Mouse (Mus musculus): ENCODE measurements at regions not wholly inside any gene's neighbourhood (a gene's known extent, or its start where the extent isn't known, plus 50 kb on each side); places are given as distances from the start of the nearest gene placed in this dataset.
A peak's percentile ranks its signal among the peaks of the same experiment; 100 is the strongest.

DNA sequence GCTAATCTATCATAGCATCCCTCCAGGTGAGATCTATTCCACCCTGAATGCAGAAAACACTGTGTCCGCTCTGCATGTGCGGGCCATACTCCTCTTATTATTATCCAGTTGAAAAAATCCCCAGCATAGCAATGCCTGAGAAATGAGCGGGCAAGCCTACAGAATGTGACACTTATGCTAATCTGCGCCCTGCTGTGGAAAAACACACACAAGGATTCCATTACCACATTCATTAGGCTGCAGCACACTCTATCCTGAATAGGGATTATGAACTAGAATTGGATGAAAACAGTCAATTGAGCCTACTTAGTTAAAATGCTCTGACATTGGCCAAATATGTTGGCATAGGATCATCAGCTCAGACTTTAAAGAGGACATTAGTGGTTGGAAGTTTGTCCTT is 99.5 kb upstream of the Meis1 start:
- ATAC-seq (ENCODE audit: insufficient read depth, low FRiP score, low read depth) = no peak
- H3K9me3 ChIP-seq = no peaks in the 10 kb centered on the region
- no peak overlapping the region for H3K27ac ChIP-seq
- H3K4me1 ChIP-seq = 0 out of 2 replicates have a peak, but pooled peaks cover 5% of the 10 kb centered on the region
- H3K4me2 ChIP-seq = no peak overlapping the region
- WGBS = 88% methylated on average over 4 of the region's 4 CpGs
- no peaks in the 10 kb centered on the region for H3K27me3 ChIP-seq (replicated peaks)
- H3K4me3 ChIP-seq (replicated peaks) = no peak overlapping the region
- H3K9ac ChIP-seq = no peak overlapping the region
- H3K36me3 ChIP-seq = no peaks in the 10 kb centered on the region

DNA sequence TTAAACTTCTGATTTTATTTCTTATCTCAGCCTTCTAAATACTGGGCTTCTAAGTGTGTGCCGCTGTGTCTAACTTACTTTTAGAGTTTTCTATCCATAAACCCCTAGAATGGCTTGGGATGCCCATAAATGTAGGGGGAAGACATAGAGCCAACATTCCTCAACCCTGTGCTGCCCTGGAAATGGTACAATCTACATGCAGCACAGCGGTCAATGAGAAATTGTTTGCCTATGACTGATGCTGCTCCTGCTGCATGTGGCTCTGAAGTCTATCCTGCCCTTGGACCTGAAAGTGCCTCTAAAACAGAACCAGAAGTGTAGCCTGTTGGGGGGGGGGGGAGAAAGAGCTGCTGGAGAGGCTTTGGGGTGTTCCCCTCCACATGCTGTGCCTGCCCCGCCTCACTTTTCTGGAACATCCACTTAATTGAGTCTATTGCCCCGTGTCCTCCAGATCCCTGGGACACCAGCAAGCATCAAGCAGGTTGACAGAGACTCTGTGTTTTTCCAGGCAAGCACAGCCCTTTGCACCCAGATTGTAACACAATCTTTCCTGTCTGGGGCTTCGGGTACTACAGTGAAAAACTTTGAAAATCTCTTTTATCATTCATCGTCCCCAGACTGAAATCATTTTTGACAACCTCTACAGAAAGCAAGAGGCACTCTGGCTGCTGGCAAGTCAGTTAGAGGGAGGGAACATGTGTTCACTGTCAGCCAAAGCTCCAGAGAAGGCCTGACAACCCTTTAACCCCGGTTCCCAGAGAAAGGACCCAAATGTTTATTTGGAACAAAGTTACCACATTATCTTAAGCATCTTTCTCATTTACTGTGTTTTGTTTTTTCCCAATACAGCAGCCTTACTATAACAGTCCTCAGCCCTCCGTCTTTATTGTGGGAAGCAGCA is 101.4 kb upstream of the Meis1 start:
- 0 out of 2 replicates have a peak, but pooled peaks cover 5% of the 10 kb centered on the region for H3K4me1 ChIP-seq
- no peaks in the 10 kb centered on the region for H3K27me3 ChIP-seq (replicated peaks)
- H3K27ac ChIP-seq = 0 out of 2 replicates have a peak overlapping the region, but pooled peaks have one; percentile 9
- 42% methylated on average over 8 of the region's 8 CpGs for WGBS
- H3K9me3 ChIP-seq = no peaks in the 10 kb centered on the region
- no peak overlapping the region for H3K9ac ChIP-seq
- H3K4me2 ChIP-seq = no peak overlapping the region
- no peak overlapping the region for H3K4me3 ChIP-seq (replicated peaks)
- H3K36me3 ChIP-seq = no peaks in the 10 kb centered on the region
- peak; percentile 43; the same call in 1 of the 2 replicates for ATAC-seq (ENCODE audit: insufficient read depth, low FRiP score, low read depth)

DNA sequence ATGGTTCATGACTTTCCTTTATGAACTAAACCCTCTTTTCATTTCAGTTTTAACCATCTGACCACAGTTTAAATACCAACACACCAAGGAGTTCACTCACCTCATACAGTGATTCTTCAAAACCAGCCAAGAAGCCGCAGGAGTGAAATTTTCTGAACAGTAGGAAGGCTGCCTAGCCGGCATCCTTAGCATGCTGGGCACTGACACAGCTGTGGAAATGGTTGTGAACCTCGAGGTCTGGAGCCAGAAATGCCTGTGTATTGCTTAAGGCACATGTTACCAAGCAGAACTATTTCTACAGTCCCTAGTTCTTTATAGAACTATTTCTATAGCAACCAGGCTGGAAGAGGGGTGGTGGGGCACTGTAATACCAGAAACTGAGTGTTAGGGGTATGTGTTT is 102.1 kb upstream of the Meis1 start:
- H3K27me3 ChIP-seq (replicated peaks) = no peaks in the 10 kb centered on the region
- H3K9ac ChIP-seq = no peak overlapping the region
- no peaks in the 10 kb centered on the region for H3K9me3 ChIP-seq
- H3K4me1 ChIP-seq = 0 out of 2 replicates have a peak, but pooled peaks cover 5% of the 10 kb centered on the region
- 0 out of 2 replicates have a peak overlapping the region, but pooled peaks have one; percentile 9 for H3K27ac ChIP-seq
- H3K4me3 ChIP-seq (replicated peaks) = no peak overlapping the region
- no peak for ATAC-seq (ENCODE audit: insufficient read depth, low FRiP score, low read depth)
- no peak overlapping the region for H3K4me2 ChIP-seq
- no peaks in the 10 kb centered on the region for H3K36me3 ChIP-seq
- WGBS = 39% methylated on average over 3 of the region's 3 CpGs

DNA sequence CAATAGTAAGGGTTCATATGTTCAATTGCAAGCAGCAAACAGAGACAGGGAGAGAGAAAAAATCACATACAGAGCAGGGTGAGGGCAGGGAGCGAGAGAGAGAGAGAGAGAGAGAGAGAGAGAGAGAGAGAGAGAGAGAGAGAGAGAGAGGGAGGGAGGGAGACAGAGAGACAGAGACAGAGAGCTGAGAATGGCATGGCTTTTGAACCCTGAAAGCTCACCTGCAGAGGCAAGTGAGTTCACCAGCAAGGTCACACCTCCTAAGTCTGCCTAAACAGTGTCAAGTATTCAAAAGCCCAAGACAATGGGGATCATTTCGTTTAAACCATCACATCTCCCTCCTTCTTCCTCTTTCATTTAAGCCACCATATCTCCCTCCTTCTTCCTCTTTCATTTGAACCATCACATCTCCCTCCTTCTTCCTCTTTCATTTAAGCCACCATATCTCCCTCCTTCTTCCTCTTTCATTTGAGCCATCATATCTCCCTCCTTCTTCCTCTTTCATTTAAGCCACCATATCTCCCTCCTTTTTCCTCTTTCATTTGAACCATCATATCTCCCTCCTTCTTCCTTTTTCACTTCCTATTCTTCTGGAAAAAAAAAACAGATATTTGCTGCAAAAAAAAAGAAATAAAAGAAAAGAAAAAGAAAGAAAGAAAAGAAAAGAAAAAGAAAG is 116.7 kb upstream of the Meis1 start:
- 52% methylated on average over 2 of the region's 2 CpGs for WGBS
- H3K4me2 ChIP-seq = no peak overlapping the region
- no peak overlapping the region for H3K4me3 ChIP-seq (replicated peaks)
- no peaks in the 10 kb centered on the region for H3K27me3 ChIP-seq (replicated peaks)
- H3K9ac ChIP-seq = no peak overlapping the region
- H3K4me1 ChIP-seq = no peaks in the 10 kb centered on the region
- no peak overlapping the region for H3K27ac ChIP-seq
- no peak for ATAC-seq (ENCODE audit: insufficient read depth, low FRiP score, low read depth)
- no peaks in the 10 kb centered on the region for H3K9me3 ChIP-seq
- H3K36me3 ChIP-seq = no peaks in the 10 kb centered on the region

DNA sequence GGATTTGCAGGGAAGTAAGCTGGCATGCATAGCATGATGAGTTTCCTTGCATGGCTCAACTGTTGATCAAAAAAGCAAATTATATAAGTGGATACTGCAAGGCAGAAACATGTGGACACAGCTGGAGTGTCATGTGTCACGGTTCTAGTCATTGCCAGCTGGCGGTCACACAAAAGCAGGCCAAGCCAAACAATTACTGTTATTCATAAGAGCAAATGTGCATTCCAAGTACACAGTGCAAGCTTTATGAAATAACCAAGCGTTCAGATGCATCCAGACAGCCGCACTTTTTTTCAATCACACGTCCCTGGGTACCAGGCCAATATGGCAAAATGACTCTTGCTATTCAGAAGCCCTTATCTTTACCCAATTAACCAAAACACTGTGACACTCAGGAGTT is 119.6 kb upstream of the Meis1 start:
- Histone ChIP-seq H3K4me2 (no peak overlapping the region), H3K9me3 (no peaks in the 10 kb centered on the region), H3K4me1 (no peaks in the 10 kb centered on the region), H3K9ac (no peak overlapping the region), H3K4me3 (replicated peaks) (no peak overlapping the region), H3K27me3 (replicated peaks) (no peaks in the 10 kb centered on the region), H3K36me3 (no peaks in the 10 kb centered on the region), H3K27ac (no peak overlapping the region)
- WGBS = 54% methylated on average over 5 of the region's 5 CpGs
- ATAC-seq (ENCODE audit: insufficient read depth, low FRiP score, low read depth) = peak; percentile 27; the same call in 1 of the 2 replicates

DNA sequence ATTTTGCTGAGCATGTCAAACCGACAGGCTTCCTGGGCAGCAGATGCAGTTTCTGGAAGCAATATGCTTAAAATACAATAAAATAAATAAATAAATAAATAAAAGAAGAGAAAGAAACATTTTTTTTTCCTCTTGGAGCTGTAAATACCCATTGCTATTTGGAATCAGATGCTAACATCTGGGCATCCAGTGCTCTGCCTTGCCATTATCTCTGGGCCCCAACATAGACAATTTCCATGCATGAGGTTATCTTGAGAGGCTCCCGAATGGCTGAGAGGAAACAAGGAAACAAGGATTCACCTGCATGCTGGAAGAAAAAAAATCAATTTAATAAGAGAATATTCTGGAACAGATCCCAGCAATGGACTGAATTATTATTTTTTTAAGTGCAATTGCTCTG is 120.0 kb upstream of the Meis1 start:
- H3K9me3 ChIP-seq = no peaks in the 10 kb centered on the region
- no peaks in the 10 kb centered on the region for H3K27me3 ChIP-seq (replicated peaks)
- no peak overlapping the region for H3K9ac ChIP-seq
- WGBS = 68% methylated on average over 2 of the region's 2 CpGs
- ATAC-seq (ENCODE audit: insufficient read depth, low FRiP score, low read depth) = no peak
- no peak overlapping the region for H3K4me2 ChIP-seq
- H3K4me1 ChIP-seq = no peaks in the 10 kb centered on the region
- no peaks in the 10 kb centered on the region for H3K36me3 ChIP-seq
- no peak overlapping the region for H3K27ac ChIP-seq
- H3K4me3 ChIP-seq (replicated peaks) = no peak overlapping the region

DNA sequence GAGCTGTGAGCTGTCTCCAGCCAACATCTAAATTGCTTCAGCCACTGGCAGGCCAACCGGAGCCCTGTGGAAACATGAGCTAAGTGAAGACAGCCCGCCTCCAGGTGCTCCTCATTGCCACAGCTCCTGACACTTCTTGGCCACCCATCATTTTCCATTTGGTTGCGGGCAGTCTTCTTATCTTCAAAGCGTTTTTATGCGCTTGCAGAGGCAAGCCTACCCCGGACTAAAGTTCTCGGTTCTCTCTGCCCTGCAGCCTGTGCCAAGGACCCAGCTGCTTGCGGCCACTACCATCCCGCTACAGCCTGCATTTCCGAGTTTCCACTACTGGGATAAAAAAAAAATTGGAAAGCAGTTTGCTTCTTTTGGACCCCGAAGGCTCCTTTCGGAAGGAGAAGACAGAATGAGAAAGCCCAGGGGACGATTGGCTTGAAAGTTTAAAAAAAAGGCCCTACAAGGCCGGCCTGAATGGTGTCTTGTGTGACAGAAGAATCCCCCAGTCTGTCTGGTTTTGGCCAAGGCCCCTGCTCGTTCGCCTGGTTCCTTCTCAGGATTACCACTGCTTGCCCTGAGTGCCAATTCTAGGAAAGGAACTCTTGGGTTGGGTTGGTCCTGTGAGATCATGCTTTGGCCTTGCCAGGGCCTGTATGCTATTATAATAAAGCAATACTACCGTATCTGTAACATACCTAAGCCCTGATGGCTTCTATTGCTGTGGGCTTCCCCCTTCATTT is 124.6 kb upstream of the Meis1 start:
- WGBS = 70% methylated on average over 17 of the region's 17 CpGs
- ATAC-seq (ENCODE audit: insufficient read depth, low FRiP score, low read depth) = no peak
- Histone ChIP-seq H3K4me1 (no peaks in the 10 kb centered on the region), H3K27me3 (replicated peaks) (no peaks in the 10 kb centered on the region), H3K4me2 (no peak overlapping the region), H3K9ac (no peak overlapping the region), H3K27ac (no peak overlapping the region), H3K9me3 (no peaks in the 10 kb centered on the region), H3K4me3 (replicated peaks) (no peak overlapping the region), H3K36me3 (no peaks in the 10 kb centered on the region)

DNA sequence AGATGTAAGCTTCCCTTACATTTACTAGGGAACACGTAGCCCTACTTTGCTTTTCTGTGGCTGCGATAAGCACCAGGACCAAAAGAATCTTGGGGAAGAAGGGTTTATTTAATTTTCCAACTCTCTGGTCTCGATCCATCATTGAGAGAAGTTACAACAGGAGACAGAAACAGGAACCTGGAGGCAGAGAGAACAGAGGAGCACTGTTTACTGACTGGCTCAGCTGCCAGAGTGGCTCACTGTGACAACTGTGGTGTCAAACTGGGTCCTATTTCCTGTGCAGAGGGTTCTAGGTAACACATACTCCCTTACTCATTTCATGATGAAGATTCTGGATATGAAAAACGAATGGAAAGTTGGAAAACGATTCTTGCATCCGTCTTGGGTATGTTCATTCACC is 125.7 kb upstream of the Meis1 start:
- no peak overlapping the region for H3K9ac ChIP-seq
- H3K9me3 ChIP-seq = no peaks in the 10 kb centered on the region
- no peaks in the 10 kb centered on the region for H3K27me3 ChIP-seq (replicated peaks)
- no peak overlapping the region for H3K27ac ChIP-seq
- H3K4me3 ChIP-seq (replicated peaks) = no peak overlapping the region
- 78% methylated on average over 6 of the region's 6 CpGs for WGBS
- H3K36me3 ChIP-seq = no peaks in the 10 kb centered on the region
- no peak overlapping the region for H3K4me2 ChIP-seq
- H3K4me1 ChIP-seq = no peaks in the 10 kb centered on the region
- ATAC-seq (ENCODE audit: insufficient read depth, low FRiP score, low read depth) = no peak

DNA sequence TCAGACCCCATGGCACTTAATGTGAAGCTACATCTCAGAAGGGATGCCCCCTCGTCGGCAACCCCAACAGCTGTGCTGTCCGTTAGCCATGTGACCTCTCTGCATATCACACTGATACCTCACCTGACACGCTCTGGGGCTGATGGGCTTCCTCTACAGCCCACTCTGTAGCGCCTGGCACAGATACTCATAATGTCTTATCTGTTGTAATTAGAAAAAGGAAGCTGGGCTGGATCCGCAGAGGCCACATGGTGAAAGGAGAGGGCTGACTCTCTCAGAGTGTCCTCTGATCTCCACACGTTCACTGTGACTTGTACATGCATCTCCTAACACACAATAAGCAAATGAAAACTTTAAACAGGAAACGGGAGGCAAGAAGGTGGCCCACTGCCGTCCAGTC is 126.5 kb upstream of the Meis1 start:
- Histone ChIP-seq H3K4me3 (replicated peaks) (no peak overlapping the region), H3K4me2 (no peak overlapping the region), H3K9ac (no peak overlapping the region), H3K9me3 (no peaks in the 10 kb centered on the region), H3K27ac (no peak overlapping the region), H3K36me3 (no peaks in the 10 kb centered on the region), H3K27me3 (replicated peaks) (no peaks in the 10 kb centered on the region), H3K4me1 (no peaks in the 10 kb centered on the region)
- 75% methylated on average over 9 of the region's 9 CpGs for WGBS
- no peak for ATAC-seq (ENCODE audit: insufficient read depth, low FRiP score, low read depth)

DNA sequence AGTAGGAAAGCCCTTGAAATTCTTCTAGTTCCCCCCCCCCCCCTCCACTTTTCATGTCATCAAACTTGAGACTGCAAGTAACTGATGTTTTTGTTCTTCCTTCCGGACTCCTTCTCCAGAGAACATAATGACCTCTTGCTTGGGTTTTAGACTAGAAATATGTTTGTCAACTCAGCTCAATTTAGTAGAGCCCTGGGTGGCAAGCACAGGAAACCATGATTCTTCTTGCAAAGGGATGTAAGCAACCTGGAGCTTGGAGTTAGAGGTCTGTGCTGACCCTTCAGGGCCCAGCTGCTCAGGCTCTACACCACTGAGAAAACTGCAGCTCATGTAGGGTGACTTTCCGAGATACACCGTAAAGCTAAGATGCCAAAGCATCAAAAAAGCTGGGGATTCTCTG is 127.2 kb upstream of the Meis1 start:
- Histone ChIP-seq H3K27me3 (replicated peaks) (no peaks in the 10 kb centered on the region), H3K4me2 (no peak overlapping the region), H3K4me1 (no peaks in the 10 kb centered on the region), H3K9ac (no peak overlapping the region), H3K4me3 (replicated peaks) (no peak overlapping the region), H3K9me3 (no peaks in the 10 kb centered on the region), H3K27ac (no peak overlapping the region), H3K36me3 (no peaks in the 10 kb centered on the region)
- no peak for ATAC-seq (ENCODE audit: insufficient read depth, low FRiP score, low read depth)
- 72% methylated on average over 3 of the region's 3 CpGs for WGBS

DNA sequence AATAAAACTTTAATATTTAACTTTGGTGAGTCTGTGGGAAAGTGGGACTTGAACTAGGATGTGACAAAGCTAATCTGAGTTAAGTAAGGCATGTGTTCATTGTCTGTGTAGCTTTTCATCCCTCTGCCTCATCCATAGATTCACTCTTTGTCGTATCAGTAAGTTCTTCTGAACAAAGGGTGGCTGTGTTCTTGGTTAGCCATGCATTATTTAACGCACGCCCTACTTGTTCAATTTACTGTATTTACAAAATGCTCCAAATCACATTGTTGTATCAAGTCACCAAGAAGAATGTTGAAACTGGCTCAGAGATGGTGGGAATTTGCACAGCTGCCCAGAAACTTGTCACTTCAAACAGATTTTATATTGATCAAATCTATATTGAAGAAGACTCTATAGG is 132.2 kb upstream of the Meis1 start:
- WGBS = 70% methylated on average over 3 of the region's 3 CpGs
- Histone ChIP-seq H3K9me3 (no peaks in the 10 kb centered on the region), H3K27ac (no peak overlapping the region), H3K4me3 (replicated peaks) (no peak overlapping the region), H3K36me3 (no peaks in the 10 kb centered on the region), H3K4me2 (no peak overlapping the region), H3K27me3 (replicated peaks) (no peaks in the 10 kb centered on the region), H3K9ac (no peak overlapping the region), H3K4me1 (no peaks in the 10 kb centered on the region)
- ATAC-seq (ENCODE audit: insufficient read depth, low FRiP score, low read depth) = no peak

DNA sequence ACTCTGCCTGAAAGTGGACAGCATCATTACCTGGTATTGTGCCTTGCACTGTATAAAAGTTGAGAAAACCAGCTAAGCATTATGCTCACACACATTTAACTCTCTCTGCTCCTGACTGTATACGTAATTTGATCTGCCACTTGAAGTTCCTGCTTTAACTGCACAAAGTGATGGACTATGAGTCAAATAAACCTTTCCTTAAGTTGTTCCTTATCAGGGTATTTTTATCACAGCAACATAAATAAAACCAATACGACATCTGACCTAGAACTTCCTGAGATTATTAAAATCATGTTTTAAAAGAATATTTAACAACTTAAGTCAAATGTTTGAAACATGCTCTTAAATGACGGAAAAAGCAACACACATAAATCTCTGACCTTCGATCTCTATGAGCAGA is 134.9 kb upstream of the Meis1 start:
- no peak overlapping the region for H3K4me2 ChIP-seq
- no peaks in the 10 kb centered on the region for H3K4me1 ChIP-seq
- H3K36me3 ChIP-seq = no peaks in the 10 kb centered on the region
- H3K27ac ChIP-seq = no peak overlapping the region
- no peak overlapping the region for H3K4me3 ChIP-seq (replicated peaks)
- H3K27me3 ChIP-seq (replicated peaks) = no peaks in the 10 kb centered on the region
- no peak for ATAC-seq (ENCODE audit: insufficient read depth, low FRiP score, low read depth)
- H3K9me3 ChIP-seq = no peaks in the 10 kb centered on the region
- H3K9ac ChIP-seq = no peak overlapping the region
- 47% methylated on average over 4 of the region's 4 CpGs for WGBS

Measured in stomach, embryonic 15.5 days (tissue).